Mouse (Mus musculus): ENCODE measurements around the gene Mtmr14. TPM values are rescaled to one million over a fixed set of nuclear protein-coding genes. Genes with fewer than 3 reads are reported as not detected.

The Mtmr14 gene
- 10.2 and 11.7 TPM in 2 replicates for polyA plus RNA-seq (2012; rRNA removed)

DNA sequence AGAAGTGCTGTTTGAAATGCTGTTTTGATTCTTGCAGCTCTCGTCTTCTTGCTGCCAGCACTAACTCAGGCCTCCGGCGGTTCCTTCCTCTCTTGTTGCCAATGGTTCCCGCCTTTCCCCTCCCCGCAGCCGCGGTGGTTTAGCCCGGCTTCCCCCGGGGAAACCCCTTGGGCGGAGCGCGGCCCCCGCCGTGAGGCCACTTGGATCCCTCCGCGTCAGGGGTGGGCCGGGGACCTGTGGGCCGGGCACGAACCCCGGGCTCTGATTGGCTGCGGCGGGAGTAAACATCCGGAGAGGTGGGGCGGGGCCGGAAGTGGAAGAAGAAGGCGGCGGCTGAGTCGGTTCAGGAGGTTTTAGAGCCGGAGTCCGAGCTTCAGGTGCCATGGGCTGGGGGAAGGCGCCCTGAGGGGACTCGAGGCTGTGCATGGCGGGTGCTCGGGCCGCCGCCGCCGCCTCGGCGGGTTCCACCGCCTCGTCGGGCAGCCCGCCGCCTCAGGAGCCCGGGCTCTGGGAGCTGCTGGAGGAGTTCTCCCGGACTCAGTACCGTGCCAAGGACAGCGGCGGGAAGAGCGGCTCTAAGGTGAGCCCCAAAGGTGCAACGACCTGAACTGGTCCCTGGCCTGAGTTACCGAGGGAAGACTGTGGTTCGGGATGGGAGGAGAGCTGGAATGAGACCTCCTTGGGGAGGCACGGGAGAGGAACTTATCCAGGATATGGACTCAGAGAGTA lies at the start of gene Mtmr14:
Gene Mtmr14 (plus strand): TSS at position 302 of the 729 bp plus-strand sequence.

DNA sequence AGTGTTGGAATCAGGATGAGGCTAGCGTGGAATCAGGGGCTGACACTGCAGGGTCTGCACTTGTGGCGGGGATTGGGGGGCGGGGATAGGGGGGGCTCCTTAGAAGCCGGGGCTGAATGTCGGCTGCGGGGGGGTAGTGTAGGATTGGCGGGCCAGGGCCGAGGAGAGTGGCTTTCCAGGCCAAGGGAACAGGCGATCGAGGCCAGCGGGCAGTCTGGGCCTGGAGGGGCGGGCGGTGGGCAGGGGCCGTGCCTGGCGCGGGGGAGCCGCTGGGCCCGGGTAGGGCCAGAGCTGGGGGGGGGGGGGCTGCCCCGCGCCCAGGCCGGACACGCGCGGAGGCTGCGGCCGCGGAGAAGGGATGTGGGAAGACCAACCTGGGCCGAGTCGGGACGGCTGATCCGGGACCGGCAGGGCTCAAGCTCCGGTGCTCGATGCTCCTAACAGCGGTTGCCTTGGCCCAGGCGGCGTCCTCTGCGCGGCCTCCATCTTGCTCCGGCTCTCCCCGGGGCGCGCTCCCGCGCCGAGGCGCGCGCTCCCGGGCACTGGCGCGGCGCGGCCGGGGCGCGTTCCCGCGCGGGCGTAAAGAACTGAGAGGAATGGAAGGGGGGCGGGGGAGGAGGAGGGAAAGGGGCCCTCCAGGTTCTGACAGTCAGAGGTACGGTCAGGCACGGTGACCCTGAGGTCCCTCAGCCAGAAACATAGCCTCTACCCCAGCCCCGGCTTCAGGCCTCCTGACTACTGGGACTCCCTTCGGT lies 42.6 kb upstream of the Mtmr14 start, which contains the start of gene Lhfpl4:
Gene Lhfpl4 (minus strand): TSS at position 544 of the 755 bp plus-strand sequence.

DNA sequence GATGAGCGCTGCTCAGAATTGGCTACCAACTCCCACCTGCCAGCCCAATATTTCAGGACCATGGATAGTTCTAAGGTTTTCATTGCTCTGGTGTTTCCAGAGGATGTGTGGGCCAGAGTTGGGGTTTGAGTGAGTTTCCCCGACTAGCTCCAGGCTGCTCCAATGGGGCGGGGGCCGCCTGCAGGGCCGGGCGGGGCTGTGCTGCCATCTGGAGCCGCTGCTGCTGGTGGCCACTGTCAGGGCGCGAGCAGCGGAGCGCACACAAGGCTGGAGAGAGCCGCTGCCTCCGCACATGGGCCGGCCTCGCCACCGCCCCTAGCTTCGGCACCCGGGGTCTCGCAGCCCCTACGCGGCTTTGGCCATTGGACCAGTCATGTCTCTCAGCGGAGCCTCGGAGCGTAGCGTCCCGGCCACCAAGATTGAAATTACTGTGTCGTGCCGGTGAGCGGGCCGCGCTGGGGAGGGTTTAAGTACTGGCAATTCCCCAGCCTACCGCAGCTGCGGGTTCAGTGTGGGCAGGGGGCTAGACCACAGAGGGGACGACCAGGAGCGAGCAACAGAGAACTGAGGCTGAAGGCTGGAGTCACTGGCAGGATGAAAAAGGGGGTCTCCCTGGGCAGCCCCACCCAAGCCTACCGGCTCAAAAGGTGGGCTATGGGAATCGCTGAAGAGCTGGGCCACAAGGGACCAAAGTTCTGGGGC lies 44.6 kb downstream of the Mtmr14 start, which contains the start of gene Cpne9:
Gene Cpne9 (plus strand): TSS at position 207 of the 702 bp plus-strand sequence.

GRCm38 (mm10) chr6:113306986-113307349 lies 69.3 kb downstream of the Mtmr14 start, which contains the start of gene Brpf1:
Gene Brpf1, plus strand, starts transcription at chr6:113307137.

DNA sequence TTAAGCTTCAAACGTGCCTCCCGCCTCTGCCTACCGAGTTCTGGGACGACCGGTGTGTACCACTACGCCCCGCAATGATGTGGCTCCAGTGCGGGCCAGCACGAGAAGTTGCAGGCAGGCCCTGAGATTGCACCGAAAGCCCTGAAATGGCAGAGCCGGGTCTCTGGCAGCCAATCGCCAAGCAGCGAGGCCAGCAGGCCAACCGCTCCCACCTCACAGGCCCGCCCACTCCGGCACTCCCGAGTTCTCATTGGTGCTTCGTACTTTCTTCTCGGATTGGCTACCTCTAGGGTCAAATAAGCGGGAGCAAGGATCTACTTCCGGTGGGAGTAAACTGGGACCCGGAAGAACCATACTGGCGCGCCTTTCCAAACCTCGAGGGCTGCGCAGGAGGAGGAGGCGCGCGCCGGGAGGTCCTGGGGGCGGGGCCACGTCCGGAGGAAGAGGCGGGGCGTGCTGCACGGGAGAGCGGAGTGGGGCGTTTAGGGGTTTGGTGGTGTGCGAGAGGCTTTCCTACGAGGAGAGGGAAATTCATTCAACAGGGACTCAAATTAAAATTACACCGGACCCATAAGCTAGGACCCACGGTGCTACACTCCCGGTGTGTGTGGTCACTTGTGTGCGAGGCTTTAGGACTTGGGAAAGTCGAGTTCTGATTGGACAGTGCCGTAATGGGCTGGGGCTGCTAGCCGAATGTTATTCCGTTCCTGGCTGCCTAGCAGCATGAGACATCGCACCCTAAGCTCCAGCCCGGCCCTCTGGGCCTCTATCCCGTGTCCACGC lies 89.1 kb downstream of the Mtmr14 start, which contains the start of gene Ogg1:
Gene Ogg1 (plus strand): TSS at position 440 of the 783 bp plus-strand sequence.

Other genes starting within 250 kb of the Mtmr14 start
- 18.2 and 23.5 TPM in 2 replicates for gene Thumpd3, start 191.6 kb upstream of the Mtmr14 start, polyA plus RNA-seq (2012; rRNA removed)
- 11.2 and 13.9 TPM in 2 replicates for gene Setd5, start 160.5 kb upstream of the Mtmr14 start, polyA plus RNA-seq (2012; rRNA removed)
- 0.02 TPM in 2 replicates for gene Lhfpl4, start 42.5 kb upstream of the Mtmr14 start, polyA plus RNA-seq (2012; rRNA removed)
- 0.01 and 0.02 TPM in 2 replicates for gene Cpne9, start 44.5 kb downstream of the Mtmr14 start, polyA plus RNA-seq (2012; rRNA removed)
- gene Brpf1, start 69.3 kb downstream of the Mtmr14 start, polyA plus RNA-seq (2012; rRNA removed) = 10.3 and 12.5 TPM in 2 replicates
- 7.3 and 8.2 TPM in 2 replicates for gene Ogg1, start 89.1 kb downstream of the Mtmr14 start, polyA plus RNA-seq (2012; rRNA removed)
- 8.9 and 9.5 TPM in 2 replicates for gene Camk1, start 106.1 kb downstream of the Mtmr14 start, polyA plus RNA-seq (2012; rRNA removed)
- gene Tada3, start 140.0 kb downstream of the Mtmr14 start, polyA plus RNA-seq (2012; rRNA removed) = 14.0 and 15.7 TPM in 2 replicates
- 39.9 and 50.0 TPM in 2 replicates for gene Arpc4, start 140.3 kb downstream of the Mtmr14 start, polyA plus RNA-seq (2012; rRNA removed)
- gene Ttll3, start 151.4 kb downstream of the Mtmr14 start, polyA plus RNA-seq (2012; rRNA removed) = 1.7 and 2.2 TPM in 2 replicates
- 10.2 and 11.6 TPM in 2 replicates for gene Rpusd3, start 181.5 kb downstream of the Mtmr14 start, polyA plus RNA-seq (2012; rRNA removed)
- 0.02 TPM in 1 of 2 replicates, not detected in the other for gene Cidec, start 197.9 kb downstream of the Mtmr14 start, polyA plus RNA-seq (2012; rRNA removed)
- gene Jagn1, start 204.7 kb downstream of the Mtmr14 start, polyA plus RNA-seq (2012; rRNA removed) = 21.3 and 24.6 TPM in 2 replicates
- gene Il17re, start 220.6 kb downstream of the Mtmr14 start, polyA plus RNA-seq (2012; rRNA removed) = 0.08 and 0.14 TPM in 2 replicates
- 3.1 and 3.4 TPM in 2 replicates for gene Il17rc, start 233.6 kb downstream of the Mtmr14 start, polyA plus RNA-seq (2012; rRNA removed)
- 2.8 and 3.3 TPM in 2 replicates for gene Creld1, start 245.5 kb downstream of the Mtmr14 start, polyA plus RNA-seq (2012; rRNA removed)

Measured in liver, embryonic 14 days (tissue).